ENCODE assay signal across 9 mouse cellular contexts in genomic region chr11:96969280-96969722, GRCm38 (mm10). TPM values are rescaled to one million over a fixed set of nuclear protein-coding genes. Genes with fewer than 3 reads are reported as not detected.
DNase-seq lines count a peak whose midpoint lies in the region; ATAC-seq and TF ChIP-seq lines count a peak whose summit lies in the region.
"Had no signal": no experiment of that assay in that cellular context is flagged by ENCODE, and none has a peak within 500 bp of the region (broad histone marks: within the 10 kb centered on the region; RNA-seq: fewer than 3 reads in every experiment).

No protein-coding gene starts in this region.

- H3K4me2 ChIP-seq in kidney, embryonic 15.5 days: no peak overlapping the region
- H3K4me2 ChIP-seq: limb, embryonic 12.5 days had no signal

- H3K9ac ChIP-seq in kidney, embryonic 15.5 days: no peak overlapping the region
- H3K9ac ChIP-seq: limb, embryonic 12.5 days had no signal

- DNase-seq in kidney, adult 9 months: no peak
- peak; percentile 66 to 72 for DNase-seq in heart, postnatal 10 days
- DNase-seq in right cerebral cortex, postnatal 10 days (ENCODE audit: low spot score in 2 of 2): no peak
- no peak for DNase-seq in left cerebral cortex, postnatal 14 days (ENCODE audit: low spot score in 2 of 2)

- peak overlapping the region; percentile 87 for H3K27ac ChIP-seq in kidney, embryonic 15.5 days
- H3K27ac ChIP-seq in cortical plate, adult 2 months (ENCODE audit: insufficient read depth, low read length): peak overlapping the region; percentile 80

- 74% methylated on average over 5 of the region's 5 CpGs for WGBS in kidney, embryonic 15.5 days

- intact Hi-C loops in heart, postnatal 10 days (cut with DNase I): no loop called here
- intact Hi-C loops in left cerebral cortex, postnatal 14 days (cut with DNase I): no loop called here

- no peaks in the 10 kb centered on the region for H3K27me3 ChIP-seq in kidney, embryonic 15.5 days
- H3K27me3 ChIP-seq: limb, embryonic 12.5 days had no signal

- no peak for TF ChIP-seq CTCF in cortical plate, adult 2 months (IDR thresholded peaks at IDR 0.05; ENCODE audit: extremely low read depth, insufficient read depth, low read length)

- H3K4me3 ChIP-seq in kidney, embryonic 15.5 days (replicated peaks): no peak overlapping the region
- no peak overlapping the region for H3K4me3 ChIP-seq in cortical plate, adult 2 months (ENCODE audit: insufficient read depth, low read length)
- H3K4me3 ChIP-seq: limb, embryonic 12.5 days had no signal

- no peak for ATAC-seq in kidney, embryonic 15.5 days (replicated peaks; ENCODE audit: low FRiP score)
- ATAC-seq in megakaryocyte progenitor cell, adult 5-6 weeks (replicated peaks; ENCODE audit: poor library complexity): peak; percentile 27
- no peak for ATAC-seq in activated CD4-positive, CD25-positive, alpha-beta regulatory T cell, adult 4 months

- H3K9me3 ChIP-seq in kidney, embryonic 15.5 days (replicated peaks): no peaks in the 10 kb centered on the region
- H3K9me3 ChIP-seq: limb, embryonic 12.5 days had no signal

- peaks cover 45% of the 10 kb centered on the region for H3K4me1 ChIP-seq in kidney, embryonic 15.5 days
- peaks cover 9% of the 10 kb centered on the region for H3K4me1 ChIP-seq in cortical plate, adult 2 months (ENCODE audit: control insufficient read depth, insufficient read depth, low read length)
- H3K4me1 ChIP-seq: limb, embryonic 12.5 days had no signal

- H3K36me3 ChIP-seq in kidney, embryonic 15.5 days: no peaks in the 10 kb centered on the region
- H3K36me3 ChIP-seq: limb, embryonic 12.5 days had no signal

- no peak for TF ChIP-seq POLR2A in cortical plate, adult 2 months (IDR thresholded peaks at IDR 0.05; ENCODE audit: extremely low read depth, insufficient read depth, low read length)

RNA-seq across cellular contexts. Expression of gene Sp2, which starts 13.5 kb away (rescaled TPM):
- polyA plus RNA-seq in kidney, embryonic 15.5 days (2015; fragmentation: Nextera tagmentation; extraction: Ambion mirVana): 19.9 and 22.7 TPM in 2 replicates
- 10.3 and 10.4 TPM in 2 replicates for polyA plus RNA-seq in cortical plate, adult 2 months (2012; rRNA removed)
- total RNA-seq in heart, postnatal 10 days (2021): 10 to 100 TPM; 15.0 to 16.1 TPM
- 21.0 and 27.4 TPM in 2 replicates for total RNA-seq in megakaryocyte progenitor cell, adult 5-6 weeks (2015)
- total RNA-seq in megakaryocyte progenitor cell, adult 5-6 weeks (2017): 2.3 and 2.8 TPM in 2 replicates
- polyA plus RNA-seq in activated CD4-positive, CD25-positive, alpha-beta regulatory T cell, adult 4 months (2017; shearing (Covaris generic)): 10 to 100 TPM; 22.5 to 26.6 TPM
- 10 to 100 TPM; 10.1 to 11.8 TPM for total RNA-seq in left cerebral cortex, postnatal 14 days (2021)

RNA-seq across cellular contexts. Expression of gene Pnpo, which starts 25.5 kb away (rescaled TPM):
- 34.3 and 42.6 TPM in 2 replicates for polyA plus RNA-seq in kidney, embryonic 15.5 days (2015; fragmentation: Nextera tagmentation; extraction: Ambion mirVana)
- polyA plus RNA-seq in cortical plate, adult 2 months (2012; rRNA removed): 40.8 and 41.4 TPM in 2 replicates
- total RNA-seq in heart, postnatal 10 days (2021): 10 to 100 TPM; 11.8 to 12.8 TPM
- total RNA-seq in megakaryocyte progenitor cell, adult 5-6 weeks (2015): 22.5 and 23.0 TPM in 2 replicates
- 36.3 and 38.7 TPM in 2 replicates for total RNA-seq in megakaryocyte progenitor cell, adult 5-6 weeks (2017)
- 10 to 100 TPM; 25.6 to 33.4 TPM for polyA plus RNA-seq in activated CD4-positive, CD25-positive, alpha-beta regulatory T cell, adult 4 months (2017; shearing (Covaris generic))
- 10 to 100 TPM; 38.0 to 40.3 TPM for total RNA-seq in left cerebral cortex, postnatal 14 days (2021)

RNA-seq across cellular contexts. Expression of gene Prr15l, which starts 41.4 kb away (rescaled TPM):
- polyA plus RNA-seq in kidney, embryonic 15.5 days (2015; fragmentation: Nextera tagmentation; extraction: Ambion mirVana): 37.6 and 38.7 TPM in 2 replicates
- polyA plus RNA-seq in cortical plate, adult 2 months (2012; rRNA removed): not detected in 2 replicates
- total RNA-seq in heart, postnatal 10 days (2021): under 1 TPM; 0.47 to 0.74 TPM
- total RNA-seq in megakaryocyte progenitor cell, adult 5-6 weeks (2015): not detected in 2 replicates
- not detected in 2 replicates for total RNA-seq in megakaryocyte progenitor cell, adult 5-6 weeks (2017)
- polyA plus RNA-seq in activated CD4-positive, CD25-positive, alpha-beta regulatory T cell, adult 4 months (2017; shearing (Covaris generic)): under 1 TPM in 1 of 2 experiments, not detected in 1; 0.15 TPM
- not detected for total RNA-seq in left cerebral cortex, postnatal 14 days (2021)

RNA-seq across cellular contexts. Expression of gene Sp6, which starts 43.9 kb away (rescaled TPM):
- 1.4 and 1.5 TPM in 2 replicates for polyA plus RNA-seq in kidney, embryonic 15.5 days (2015; fragmentation: Nextera tagmentation; extraction: Ambion mirVana)
- polyA plus RNA-seq in cortical plate, adult 2 months (2012; rRNA removed): 0.69 and 0.85 TPM in 2 replicates
- total RNA-seq in heart, postnatal 10 days (2021): under 1 TPM; 0.12 to 0.15 TPM
- not detected in 2 replicates for total RNA-seq in megakaryocyte progenitor cell, adult 5-6 weeks (2015)
- total RNA-seq in megakaryocyte progenitor cell, adult 5-6 weeks (2017): 0.03 TPM in 1 of 2 replicates, not detected in the other
- polyA plus RNA-seq in activated CD4-positive, CD25-positive, alpha-beta regulatory T cell, adult 4 months (2017; shearing (Covaris generic)): not detected
- total RNA-seq in left cerebral cortex, postnatal 14 days (2021): 1 to 10 TPM; 2.6 to 2.7 TPM

RNA-seq across cellular contexts. Expression of gene Cdk5rap3, which starts 53.0 kb away (rescaled TPM):
- polyA plus RNA-seq in kidney, embryonic 15.5 days (2015; fragmentation: Nextera tagmentation; extraction: Ambion mirVana): 78.9 and 79.5 TPM in 2 replicates
- 42.9 and 44.8 TPM in 2 replicates for polyA plus RNA-seq in cortical plate, adult 2 months (2012; rRNA removed)
- total RNA-seq in heart, postnatal 10 days (2021): 10 to 100 TPM; 28.0 to 30.8 TPM
- total RNA-seq in megakaryocyte progenitor cell, adult 5-6 weeks (2015): 30.3 and 31.4 TPM in 2 replicates
- 70.1 and 74.3 TPM in 2 replicates for total RNA-seq in megakaryocyte progenitor cell, adult 5-6 weeks (2017)
- polyA plus RNA-seq in activated CD4-positive, CD25-positive, alpha-beta regulatory T cell, adult 4 months (2017; shearing (Covaris generic)): 10 to 100 TPM; 86.7 to 92.1 TPM
- 10 to 100 TPM; 38.9 to 39.9 TPM for total RNA-seq in left cerebral cortex, postnatal 14 days (2021)

Comparison
In these comparisons a context has a peak if more than half of its experiments do, and no peak if none do; other contexts are left out.
1. DNase-seq: peak in heart, postnatal 10 days (2 of 2); none in kidney, adult 9 months (single experiment), right cerebral cortex, postnatal 10 days (0 of 2) and left cerebral cortex, postnatal 14 days (0 of 2).